Mouse (Mus musculus) splenic B cell, adult 2 months (primary cell): ENCODE results near the gene Armc5.

ENCODE experiments used
- DNase-seq: peaks from one replicate; pipeline ENCODE4 v3.0.0-alpha.2; 2011; ENCODE audit warnings: low read depth, low spot score
- H3K27me3 ChIP-seq: 2 replicates; pipeline ENCODE4 v1.6.1; 2012; ENCODE audit warnings: mild to moderate bottlenecking, low read length, moderate library complexity, mixed read lengths; ENCODE audit not compliant: control insufficient read depth, poor library complexity, insufficient read depth, severe bottlenecking
- H3K36me3 ChIP-seq: 2 replicates; pipeline ENCODE4 v1.6.1; 2012; ENCODE audit warnings: mild to moderate bottlenecking, low read length, moderate library complexity, mixed read lengths; ENCODE audit not compliant: control insufficient read depth, poor library complexity, insufficient read depth, severe bottlenecking

Gene Armc5

GRCm38 (mm10) chr7:128236856-128237592 lies at the start of gene Armc5:
TSS of gene Armc5 (plus strand) at chr7:128237342.
- Histone ChIP-seq H3K27me3 (no peaks in the 10 kb centered on the region), H3K36me3 (peaks cover 6% of the 10 kb centered on the region)
- DNase-seq, result peak; percentile 75

GRCm38 (mm10) chr7:128201607-128202006 lies 35.5 kb upstream of the Armc5 start:
- no peaks in the 10 kb centered on the region for H3K36me3 ChIP-seq
- DNase-seq, result no peak
- H3K27me3 ChIP-seq, result no peaks in the 10 kb centered on the region

- no peaks in the 10 kb centered on the region for H3K36me3 ChIP-seq
- DNase-seq, result no peak
- no peaks in the 10 kb centered on the region for H3K27me3 ChIP-seq
Observed at GRCm38 (mm10) chr7:128203071-128203470, 34.1 kb upstream of the Armc5 start.

- no peaks in the 10 kb centered on the region for H3K27me3 ChIP-seq
- DNase-seq, result no peak
- H3K36me3 ChIP-seq, result no peaks in the 10 kb centered on the region
Observed at GRCm38 (mm10) chr7:128204179-128204578, 33.0 kb upstream of the Armc5 start.

- no peak for DNase-seq
- H3K27me3 ChIP-seq, result no peaks in the 10 kb centered on the region
- no peaks in the 10 kb centered on the region for H3K36me3 ChIP-seq
Observed at GRCm38 (mm10) chr7:128205695-128206094, 31.4 kb upstream of the Armc5 start.

GRCm38 (mm10) chr7:128206152-128206551 lies 31.0 kb upstream of the Armc5 start, which contains the start of gene Cox6a2:
TSS of gene Cox6a2 (minus strand) at chr7:128206387.
- DNase-seq, result no peak
- H3K36me3 ChIP-seq, result no peaks in the 10 kb centered on the region
- no peaks in the 10 kb centered on the region for H3K27me3 ChIP-seq

GRCm38 (mm10) chr7:128208187-128208586 lies 29.0 kb upstream of the Armc5 start:
- peak; percentile 82 for DNase-seq
- no peaks in the 10 kb centered on the region for H3K36me3 ChIP-seq
- H3K27me3 ChIP-seq, result no peaks in the 10 kb centered on the region

GRCm38 (mm10) chr7:128209826-128210225 lies 27.3 kb upstream of the Armc5 start:
- H3K27me3 ChIP-seq, result no peaks in the 10 kb centered on the region
- no peak for DNase-seq
- H3K36me3 ChIP-seq, result no peaks in the 10 kb centered on the region

GRCm38 (mm10) chr7:128219952-128220351 lies 17.2 kb upstream of the Armc5 start:
- Histone ChIP-seq H3K27me3 (no peaks in the 10 kb centered on the region), H3K36me3 (no peaks in the 10 kb centered on the region)
- DNase-seq, result no peak

GRCm38 (mm10) chr7:128220936-128221335 lies 16.2 kb upstream of the Armc5 start:
- no peaks in the 10 kb centered on the region for H3K27me3 ChIP-seq
- no peaks in the 10 kb centered on the region for H3K36me3 ChIP-seq
- no peak for DNase-seq

GRCm38 (mm10) chr7:128231741-128232140 lies 5.4 kb upstream of the Armc5 start:
- DNase-seq, result peak; percentile 25
- Histone ChIP-seq H3K36me3 (no peaks in the 10 kb centered on the region), H3K27me3 (no peaks in the 10 kb centered on the region)

GRCm38 (mm10) chr7:128234796-128235195 lies 2.3 kb upstream of the Armc5 start:
- Histone ChIP-seq H3K27me3 (no peaks in the 10 kb centered on the region), H3K36me3 (no peaks in the 10 kb centered on the region)
- DNase-seq, result peak; percentile 17

- Histone ChIP-seq H3K27me3 (no peaks in the 10 kb centered on the region), H3K36me3 (peaks cover 3% of the 10 kb centered on the region; the same call in 1 of the 2 replicates)
- DNase-seq, result no peak
Observed at GRCm38 (mm10) chr7:128235481-128235880, 1.7 kb upstream of the Armc5 start.

- Histone ChIP-seq H3K36me3 (peaks cover 4% of the 10 kb centered on the region), H3K27me3 (no peaks in the 10 kb centered on the region)
- no peak for DNase-seq
Observed at GRCm38 (mm10) chr7:128236426-128236825, 716 bp upstream of the Armc5 start.

GRCm38 (mm10) chr7:128237593-128237926 lies 418 bp downstream of the Armc5 start:
- no peak for DNase-seq
- Histone ChIP-seq H3K27me3 (no peaks in the 10 kb centered on the region), H3K36me3 (peaks cover 9% of the 10 kb centered on the region)
